Comparison of ENCODE assay signal across 24 mouse cellular contexts in the genomic region with DNA sequence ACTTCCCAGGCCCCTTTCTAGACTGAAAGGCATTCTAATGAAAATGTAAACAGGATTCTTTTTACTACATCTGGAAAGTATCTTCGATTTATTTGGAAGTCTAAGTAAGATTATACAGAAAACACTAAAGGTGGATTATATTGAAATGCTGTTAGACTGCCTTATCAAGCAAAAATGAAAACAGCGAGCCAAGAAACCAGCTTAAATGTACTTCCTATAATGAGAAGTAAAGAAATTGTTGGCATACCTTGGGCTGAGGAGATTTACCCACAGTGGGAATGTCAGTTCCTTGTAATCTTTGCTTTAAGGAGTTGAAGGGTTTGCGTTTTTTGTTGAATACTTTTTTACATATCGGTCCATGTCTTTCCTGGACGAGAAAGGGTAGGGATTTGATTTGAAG. TPM values are rescaled to one million over a fixed set of nuclear protein-coding genes. Genes with fewer than 3 reads are reported as not detected.
A peak's percentile ranks its signal among the peaks of the same experiment; 100 is the strongest.
DNase-seq lines count a peak whose midpoint lies in the region; ATAC-seq and TF ChIP-seq lines count a peak whose summit lies in the region.
"Had no signal": no experiment of that assay in that cellular context is flagged by ENCODE, and none has a peak within 500 bp of the region (broad histone marks: within the 10 kb centered on the region; RNA-seq: fewer than 3 reads in every experiment).

No protein-coding gene starts in this region.

- H3K4me2 ChIP-seq in limb, embryonic 13.5 days (replicated peaks): no peak overlapping the region
- H3K4me2 ChIP-seq in stomach, postnatal 0 days (replicated peaks; ENCODE audit: low read depth): no peak overlapping the region
- no peak overlapping the region for H3K4me2 ChIP-seq in neural tube, embryonic 15.5 days
- H3K4me2 ChIP-seq: midbrain, embryonic 13.5 days had no signal

- 57% methylated on average over 5 of the region's 5 CpGs for WGBS in heart, embryonic 10.5 days
- 71% methylated on average over 5 of the region's 5 CpGs for WGBS in limb, embryonic 13.5 days
- whole genome bisulfite sequencing in limb, embryonic 10.5 days: 91% methylated on average over 5 of the region's 5 CpGs
- 17% methylated on average over 5 of the region's 5 CpGs for WGBS in stomach, postnatal 0 days
- 92% methylated on average over 5 of the region's 5 CpGs for WGBS in neural tube, embryonic 15.5 days

- DNase-seq in heart, embryonic 10.5 days (ENCODE audit: low spot score): no peak
- DNase-seq in heart, postnatal 14 days: no peak
- DNase-seq in limb, embryonic 10.5 days (ENCODE audit: low spot score): no peak
- DNase-seq in stomach, postnatal 0 days (ENCODE audit: low spot score): no peak
- no peak for DNase-seq in right cerebral cortex, postnatal 10 days (ENCODE audit: low spot score in 2 of 2)
- DNase-seq: adrenal gland, adult 2 months; cerebellum, postnatal 14 days; embryo, embryonic 11 days; gastrocnemius, postnatal 10 days; kidney, postnatal 4 days; liver; liver, postnatal 0 days; retina, postnatal 1 day; thymus, postnatal 36 days had no signal

- H3K27me3 ChIP-seq in heart, embryonic 10.5 days (ENCODE audit: insufficient read depth, poor library complexity, severe bottlenecking): no peaks in the 10 kb centered on the region
- no peaks in the 10 kb centered on the region for H3K27me3 ChIP-seq in limb, embryonic 13.5 days
- no peaks in the 10 kb centered on the region for H3K27me3 ChIP-seq in limb, embryonic 10.5 days (ENCODE audit: low read depth, poor library complexity, severe bottlenecking)
- H3K27me3 ChIP-seq in stomach, postnatal 0 days (ENCODE audit: control insufficient read depth, insufficient read depth, low read length): no peaks in the 10 kb centered on the region
- no peaks in the 10 kb centered on the region for H3K27me3 ChIP-seq in neural tube, embryonic 15.5 days (replicated peaks)
- H3K27me3 ChIP-seq: midbrain, embryonic 13.5 days had no signal

- intact Hi-C loops in heart, postnatal 14 days (cut with DNase I): no loop called here

- peaks cover 38% of the 10 kb centered on the region for H3K4me1 ChIP-seq in heart, embryonic 10.5 days
- peaks cover 40% of the 10 kb centered on the region for H3K4me1 ChIP-seq in limb, embryonic 13.5 days
- H3K4me1 ChIP-seq in limb, embryonic 10.5 days: peaks cover 38% of the 10 kb centered on the region
- peaks cover 14% of the 10 kb centered on the region for H3K4me1 ChIP-seq in embryonic fibroblast, embryonic 13.5 days (ENCODE audit: control insufficient read depth, insufficient read depth, low read length)
- 0 out of 2 replicates have a peak, but pooled peaks cover 6% of the 10 kb centered on the region for H3K4me1 ChIP-seq in stomach, postnatal 0 days (replicated peaks; ENCODE audit: control insufficient read depth, insufficient read depth)
- H3K4me1 ChIP-seq in neural tube, embryonic 15.5 days: peaks cover 3% of the 10 kb centered on the region; the same call in 1 of the 2 replicates

- H3K9me3 ChIP-seq in heart, embryonic 10.5 days: no peaks in the 10 kb centered on the region
- peaks cover 5% of the 10 kb centered on the region; the same call in 1 of the 2 replicates for H3K9me3 ChIP-seq in limb, embryonic 13.5 days
- H3K9me3 ChIP-seq in limb, embryonic 10.5 days (replicated peaks): no peaks in the 10 kb centered on the region
- H3K9me3 ChIP-seq in stomach, postnatal 0 days (ENCODE audit: control insufficient read depth, low read length): no peaks in the 10 kb centered on the region
- no peaks in the 10 kb centered on the region for H3K9me3 ChIP-seq in neural tube, embryonic 15.5 days (replicated peaks)
- H3K9me3 ChIP-seq: midbrain, embryonic 13.5 days had no signal

- no peak for TF ChIP-seq POLR2A in embryonic fibroblast, embryonic 13.5 days (IDR thresholded peaks at IDR 0.05; ENCODE audit: low read depth, low read length)

- no peak for TF ChIP-seq EP300 in stomach, postnatal 0 days (optimal IDR thresholded peaks at IDR 0.05)

- 0 out of 2 replicates have a peak, but pooled peaks cover 5% of the 10 kb centered on the region for H3K36me3 ChIP-seq in heart, embryonic 10.5 days
- no peaks in the 10 kb centered on the region for H3K36me3 ChIP-seq in limb, embryonic 13.5 days
- no peaks in the 10 kb centered on the region for H3K36me3 ChIP-seq in limb, embryonic 10.5 days
- H3K36me3 ChIP-seq in stomach, postnatal 0 days (ENCODE audit: control insufficient read depth, insufficient read depth, low read length): no peaks in the 10 kb centered on the region
- H3K36me3 ChIP-seq in neural tube, embryonic 15.5 days: no peaks in the 10 kb centered on the region
- H3K36me3 ChIP-seq: midbrain, embryonic 13.5 days had no signal

- no peak for ATAC-seq in limb, embryonic 13.5 days (ENCODE audit: low FRiP score, low read depth)
- no peak for ATAC-seq in stomach, postnatal 0 days (ENCODE audit: low FRiP score, low TSS enrichment)
- ATAC-seq in neural tube, embryonic 15.5 days (ENCODE audit: low FRiP score): no peak
- ATAC-seq: hindbrain, embryonic 16.5 days; liver, postnatal 0 days; midbrain, embryonic 13.5 days had no signal

- H3K9ac ChIP-seq in limb, embryonic 13.5 days: no peak overlapping the region
- no peak overlapping the region for H3K9ac ChIP-seq in stomach, postnatal 0 days (ENCODE audit: low read length)
- H3K9ac ChIP-seq in neural tube, embryonic 15.5 days (replicated peaks): no peak overlapping the region
- H3K9ac ChIP-seq: liver, postnatal 0 days; midbrain, embryonic 13.5 days had no signal

- no peak overlapping the region for H3K4me3 ChIP-seq in heart, embryonic 10.5 days
- H3K4me3 ChIP-seq in limb, embryonic 13.5 days: no peak overlapping the region
- H3K4me3 ChIP-seq in limb, embryonic 10.5 days: no peak overlapping the region
- no peak overlapping the region for H3K4me3 ChIP-seq in embryonic fibroblast, embryonic 13.5 days (ENCODE audit: insufficient read depth, low read length)
- H3K4me3 ChIP-seq in stomach, postnatal 0 days (ENCODE audit: low read depth, low read length): no peak overlapping the region
- no peak overlapping the region for H3K4me3 ChIP-seq in neural tube, embryonic 15.5 days (replicated peaks)
- H3K4me3 ChIP-seq: midbrain, embryonic 13.5 days had no signal

- peak overlapping the region; percentile 81; the same call in 1 of the 2 replicates for H3K27ac ChIP-seq in heart, embryonic 10.5 days
- H3K27ac ChIP-seq in limb, embryonic 13.5 days: 0 out of 2 replicates have a peak overlapping the region, but pooled peaks have one; percentile 10
- H3K27ac ChIP-seq in limb, embryonic 10.5 days: no peak overlapping the region
- peak overlapping the region; percentile 73 for H3K27ac ChIP-seq in embryonic fibroblast, embryonic 13.5 days (ENCODE audit: insufficient read depth, low read length)
- peak overlapping the region; percentile 53; the same call in 1 of the 2 replicates for H3K27ac ChIP-seq in stomach, postnatal 0 days (replicated peaks)
- no peak overlapping the region for H3K27ac ChIP-seq in neural tube, embryonic 15.5 days (replicated peaks)
- H3K27ac ChIP-seq: midbrain, embryonic 13.5 days had no signal

- no peak for TF ChIP-seq CTCF in embryonic fibroblast, embryonic 13.5 days (IDR thresholded peaks at IDR 0.05; ENCODE audit: borderline replicate concordance, insufficient read depth, low read length)
- TF ChIP-seq CTCF in stomach, postnatal 0 days (IDR thresholded peaks at IDR 0.05; ENCODE audit: low read depth): no peak

RNA-seq across cellular contexts. Expression of a gene that starts 9.4 kb away (rescaled TPM):
- polyA plus RNA-seq in heart, embryonic 10.5 days (2016; fragmentation: Nextera tagmentation; extraction: Ambion mirVana): not detected in 2 replicates
- not detected for total RNA-seq in heart, postnatal 14 days (2021)
- not detected in 2 replicates for polyA plus RNA-seq in limb, embryonic 13.5 days (2015; fragmentation: Nextera tagmentation; extraction: Ambion mirVana)
- not detected in 2 replicates for polyA plus RNA-seq in limb, embryonic 10.5 days (2016; fragmentation: Nextera tagmentation; extraction: Ambion mirVana)
- polyA plus RNA-seq in embryonic fibroblast, embryonic 13.5 days (2011; ENCODE audit: insufficient read length, low read depth, missing spikeins): not detected in 2 replicates
- not detected in 2 replicates for polyA plus RNA-seq in stomach, postnatal 0 days (2015; fragmentation: Nextera tagmentation; extraction: Ambion mirVana)
- not detected in 2 replicates for polyA plus RNA-seq in neural tube, embryonic 15.5 days (2015; fragmentation: Nextera tagmentation; extraction: Ambion mirVana)
- total RNA-seq: adrenal gland, adult 2 months; gastrocnemius, postnatal 10 days; layer of hippocampus, postnatal 10 days; megakaryocyte progenitor cell, adult 5-6 weeks had no signal
- polyA plus RNA-seq: adrenal gland, adult 2 months; frontal cortex, adult 2 months; heart, postnatal 0 days; hindbrain, embryonic 16.5 days; kidney, embryonic 14.5 days; liver, postnatal 0 days; midbrain, embryonic 13.5 days had no signal

RNA-seq across cellular contexts. Expression of a gene that starts 24.5 kb away (rescaled TPM):
- polyA plus RNA-seq in heart, embryonic 10.5 days (2016; fragmentation: Nextera tagmentation; extraction: Ambion mirVana): 79.1 and 81.1 TPM in 2 replicates
- 10 to 100 TPM; 19.9 to 20.1 TPM for total RNA-seq in heart, postnatal 14 days (2021)
- 65.7 and 73.4 TPM in 2 replicates for polyA plus RNA-seq in limb, embryonic 13.5 days (2015; fragmentation: Nextera tagmentation; extraction: Ambion mirVana)
- polyA plus RNA-seq in limb, embryonic 10.5 days (2016; fragmentation: Nextera tagmentation; extraction: Ambion mirVana): 65.3 and 68.0 TPM in 2 replicates
- 35.7 and 45.9 TPM in 2 replicates for polyA plus RNA-seq in embryonic fibroblast, embryonic 13.5 days (2011; ENCODE audit: insufficient read length, low read depth, missing spikeins)
- 58.2 and 63.1 TPM in 2 replicates for polyA plus RNA-seq in stomach, postnatal 0 days (2015; fragmentation: Nextera tagmentation; extraction: Ambion mirVana)
- polyA plus RNA-seq in neural tube, embryonic 15.5 days (2015; fragmentation: Nextera tagmentation; extraction: Ambion mirVana): 32.5 and 42.3 TPM in 2 replicates

Comparison
In these comparisons a context has a peak if more than half of its experiments do, and no peak if none do; other contexts are left out.
1. H3K27ac ChIP-seq: peak in heart, embryonic 10.5 days (single experiment), limb, embryonic 13.5 days (single experiment), embryonic fibroblast, embryonic 13.5 days (single experiment) and stomach, postnatal 0 days (single experiment); none in limb, embryonic 10.5 days (single experiment) and neural tube, embryonic 15.5 days (single experiment).